Mouse (Mus musculus) intestine, postnatal 0 days (tissue): ENCODE data around the gene Impad1. TPM values are rescaled to one million over a fixed set of nuclear protein-coding genes. Genes with fewer than 3 reads are reported as not detected.

Experiments
- ATAC-seq: fragments of 200-750 bp; cut with Nextera tagmentation; 2 replicates; pipeline ENCODE4 v1.8.0; 2017; ENCODE audit warnings: mild to moderate bottlenecking, moderate TSS enrichment, moderate library complexity
- H3K27ac ChIP-seq: fragments of 300-500 bp; sonication (generic); 2 replicates; pipeline ENCODE4 v1.5.1; 2014; ENCODE audit warnings: mild to moderate bottlenecking, low read depth, low read length, moderate library complexity
- H3K27me3 ChIP-seq: fragments of 300-500 bp; sonication (generic); replicated peaks from 2 replicates; pipeline ENCODE4 v1.6.1; 2014; ENCODE audit warnings: low read length, mixed read lengths; ENCODE audit not compliant: control insufficient read depth, insufficient read depth
- H3K36me3 ChIP-seq: fragments of 300-500 bp; sonication (generic); 2 replicates; pipeline ENCODE4 v1.6.1; 2014; ENCODE audit warnings: mild to moderate bottlenecking, moderate library complexity; ENCODE audit not compliant: control insufficient read depth, insufficient read depth
- H3K4me1 ChIP-seq: fragments of 300-500 bp; sonication (generic); replicated peaks from 2 replicates; pipeline ENCODE4 v1.6.1; 2014; ENCODE audit warnings: antibody characterized with exemption, low read length, mixed read lengths; ENCODE audit not compliant: control insufficient read depth, insufficient read depth
- H3K4me2 ChIP-seq: fragments of 300-500 bp; sonication (generic); replicated peaks from 2 replicates; pipeline ENCODE4 v1.6.1; 2014; ENCODE audit warnings: low read depth, mild to moderate bottlenecking, moderate library complexity
- H3K4me3 ChIP-seq: fragments of 300-500 bp; sonication (generic); 2 replicates; pipeline ENCODE4 v1.5.1; 2014; ENCODE audit warnings: low read depth, low read length
- H3K9ac ChIP-seq: fragments of 300-500 bp; sonication (generic); 2 replicates; pipeline ENCODE4 v1.6.1; 2014; ENCODE audit warnings: mild to moderate bottlenecking, low read depth, low read length
- H3K9me3 ChIP-seq: fragments of 300-500 bp; sonication (generic); 2 replicates; pipeline ENCODE4 v1.6.1; 2016; ENCODE audit warnings: mixed run types; ENCODE audit not compliant: control insufficient read depth
- CTCF ChIP-seq: sonication (generic); IDR thresholded peaks from 2 replicates; pipeline ENCODE4 v1.5.1; 2016; ENCODE audit warnings: low read depth, mild to moderate bottlenecking, control low read depth, antibody characterized with exemption, moderate library complexity
- WGBS: fragments of 180-500 bp; shearing (Covaris S2); extraction: QIAGEN DNeasy Blood & Tissue Kit; methylation state at CpG from one replicate; pipeline ENCODE4 v1.1.7; 2014; 5-methylcytosine and 5-hydroxymethylcytosine counted together
- polyA plus RNA-seq: library from polyadenylated mRNA; unstranded; fragments of >200 nt; fragmentation: Nextera tagmentation; extraction: Ambion mirVana; gene quantifications from 2 replicates; pipeline ENCODE4 v1.2.1, GENCODE M21; 2015

The Impad1 gene
- 23.9 and 24.3 TPM in 2 replicates for polyA plus RNA-seq

DNA sequence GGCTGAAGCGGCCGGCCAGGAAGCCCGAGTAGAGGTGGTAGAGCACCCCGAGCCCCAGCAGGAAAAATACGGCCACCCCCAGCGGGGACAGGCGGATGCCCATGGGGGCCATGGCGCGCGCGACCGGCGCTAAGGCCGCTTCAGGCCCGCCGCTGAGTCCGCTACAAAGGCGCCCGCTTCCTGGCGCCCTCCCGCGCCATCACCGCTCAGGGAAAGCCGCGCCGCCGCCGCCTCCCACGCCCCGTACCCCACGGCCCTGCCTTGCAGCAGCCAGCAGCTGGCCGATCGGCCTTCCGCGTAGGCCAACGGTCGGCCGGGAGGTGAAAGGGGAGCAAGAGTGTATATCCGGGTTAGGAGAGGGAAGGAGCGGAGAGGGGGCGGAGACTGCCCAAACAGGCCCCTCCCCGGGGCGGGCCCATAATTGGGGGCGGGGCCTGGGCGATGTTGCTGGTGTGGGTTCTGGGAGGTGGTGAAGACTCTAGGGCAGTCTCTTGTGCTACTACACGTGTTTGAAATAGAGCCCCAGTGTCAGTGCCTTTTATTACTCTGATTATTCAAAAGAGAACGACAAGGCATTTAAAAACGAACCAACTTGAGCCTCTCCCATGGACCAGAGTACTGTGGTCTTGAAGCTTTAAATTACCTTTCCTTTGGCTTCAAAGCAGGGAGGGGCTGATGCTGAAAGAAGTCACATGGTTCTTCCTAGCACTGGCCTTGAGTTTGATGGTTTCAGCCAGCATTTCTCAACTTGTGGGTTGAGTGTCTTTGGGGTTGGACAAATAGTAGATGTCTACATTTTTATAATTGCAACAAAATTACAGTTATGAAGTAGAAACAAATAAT lies at the start of gene Impad1:
Gene Impad1, minus strand, starts transcription at position 364 of the 843 bp plus-strand sequence.
- WGBS = under 1% methylated on average over 48 of the region's 48 CpGs
- no peak for TF ChIP-seq CTCF
- Histone ChIP-seq H3K27ac (peak within 1 kb of the TSS; percentile 77), H3K4me2 (peak within 1 kb of the TSS; percentile 73), H3K9ac (peak within 1 kb of the TSS; percentile 88), H3K27me3 (no peaks in the 10 kb centered on the region), H3K4me1 (no peaks in the 10 kb centered on the region), H3K36me3 (no peaks in the 10 kb centered on the region), H3K9me3 (no peaks in the 10 kb centered on the region), H3K4me3 (peak within 1 kb of the TSS; percentile 83)
- ATAC-seq = peak; percentile 93

DNA sequence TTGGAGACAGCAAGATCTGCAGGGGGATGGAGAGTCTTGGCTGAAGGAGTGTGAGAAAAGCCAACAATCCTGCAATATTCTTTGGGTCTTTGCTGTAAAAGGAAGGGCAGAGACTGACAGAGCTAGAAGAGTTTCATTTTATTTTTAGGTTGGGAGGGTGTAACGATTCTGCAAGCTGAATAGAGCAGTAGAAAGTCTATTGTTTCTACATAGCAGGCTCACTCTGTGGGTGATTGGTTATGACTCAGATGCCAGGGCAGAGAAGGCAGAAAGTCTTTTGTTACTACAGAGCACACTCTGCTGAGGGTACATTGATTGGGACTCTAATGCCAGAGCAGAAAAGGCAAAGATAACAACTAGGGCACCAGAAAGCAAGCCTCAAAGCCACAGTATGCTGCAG lies 47.0 kb upstream of the Impad1 start:
- no peaks in the 10 kb centered on the region for H3K9me3 ChIP-seq
- WGBS = 66% methylated on average over 1 of the region's 1 CpGs
- no peak for TF ChIP-seq CTCF
- ATAC-seq = no peak
- H3K27me3 ChIP-seq = no peaks in the 10 kb centered on the region
- H3K4me3 ChIP-seq = no peak overlapping the region
- no peak overlapping the region for H3K4me2 ChIP-seq
- H3K4me1 ChIP-seq = no peaks in the 10 kb centered on the region
- H3K9ac ChIP-seq = no peak overlapping the region
- H3K36me3 ChIP-seq = no peaks in the 10 kb centered on the region
- H3K27ac ChIP-seq = no peak overlapping the region

DNA sequence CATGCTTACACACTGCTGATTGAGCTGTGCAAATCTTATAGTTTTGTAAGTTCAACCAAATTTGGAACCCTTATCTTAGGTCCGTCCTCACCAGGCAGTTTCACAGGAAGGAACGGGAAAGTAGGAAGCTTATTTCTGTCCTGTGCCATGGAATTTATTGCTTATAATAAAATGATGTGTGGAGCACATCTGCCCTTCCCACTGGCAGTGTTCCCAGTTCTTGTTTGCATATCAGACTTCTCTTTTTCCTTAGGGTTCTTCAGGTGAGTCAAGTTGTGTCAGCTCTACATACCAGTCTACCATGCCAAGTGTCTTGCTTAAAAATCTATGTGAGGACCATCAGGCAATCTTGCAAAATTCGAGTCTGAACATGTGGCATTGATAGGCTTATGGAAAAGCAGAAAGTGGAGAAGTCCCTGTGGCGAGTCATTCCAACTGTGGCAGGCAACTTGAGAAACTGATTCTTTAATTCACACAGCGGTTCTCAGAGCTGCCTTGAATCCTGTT lies 40.7 kb upstream of the Impad1 start:
- H3K9me3 ChIP-seq = no peaks in the 10 kb centered on the region
- H3K27me3 ChIP-seq = no peaks in the 10 kb centered on the region
- H3K4me3 ChIP-seq = no peak overlapping the region
- ATAC-seq = 0 out of 2 replicates have a peak, but pooled peaks have one; percentile 33
- H3K4me1 ChIP-seq = no peaks in the 10 kb centered on the region
- no peaks in the 10 kb centered on the region for H3K36me3 ChIP-seq
- no peak overlapping the region for H3K9ac ChIP-seq
- no peak overlapping the region for H3K4me2 ChIP-seq
- H3K27ac ChIP-seq = no peak overlapping the region
- no peak for TF ChIP-seq CTCF
- 53% methylated on average over 5 of the region's 5 CpGs for WGBS

DNA sequence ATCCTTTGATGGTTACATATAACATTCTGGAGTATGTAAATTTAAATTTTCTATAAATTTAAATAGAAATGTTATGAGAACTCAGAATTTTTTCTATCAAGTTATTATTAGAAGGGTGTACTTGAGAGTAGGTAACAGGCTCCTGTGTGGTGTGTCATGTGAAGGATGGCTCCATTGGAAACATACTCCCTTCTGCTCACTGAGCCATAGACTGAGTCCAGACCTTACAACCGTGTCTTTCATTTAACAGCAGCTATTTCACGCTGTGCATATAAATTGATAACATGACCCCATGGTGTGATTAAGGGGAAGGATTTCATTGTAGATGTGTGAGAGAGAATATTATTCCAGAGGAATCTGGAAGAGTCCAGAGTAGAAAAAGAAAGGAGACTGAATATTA lies 35.0 kb upstream of the Impad1 start:
- Histone ChIP-seq H3K9me3 (no peaks in the 10 kb centered on the region), H3K4me2 (no peak overlapping the region), H3K27me3 (no peaks in the 10 kb centered on the region), H3K36me3 (no peaks in the 10 kb centered on the region), H3K4me3 (no peak overlapping the region), H3K27ac (no peak overlapping the region), H3K4me1 (no peaks in the 10 kb centered on the region), H3K9ac (no peak overlapping the region)
- ATAC-seq = no peak
- 78% methylated on average over 2 of the region's 2 CpGs for WGBS
- TF ChIP-seq CTCF = no peak

DNA sequence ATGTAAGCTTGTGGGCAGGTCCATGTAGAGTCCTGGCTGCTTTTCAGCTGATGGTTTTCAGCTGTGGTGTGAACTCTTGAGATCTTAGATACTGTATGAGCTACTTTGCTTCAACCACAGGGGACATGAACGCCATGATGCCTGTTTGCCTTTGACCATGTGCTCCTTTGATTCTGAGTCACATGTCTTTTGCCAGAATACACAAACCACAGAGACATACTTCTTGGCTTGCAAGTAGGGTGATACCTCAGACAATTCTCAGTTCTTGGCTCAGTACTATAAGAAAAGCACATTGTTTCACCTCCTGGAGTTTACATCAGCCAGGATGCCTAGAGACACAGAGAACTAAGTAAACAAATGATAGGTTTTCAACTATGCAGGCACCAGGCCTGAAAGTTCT lies 29.0 kb upstream of the Impad1 start:
- Histone ChIP-seq H3K4me1 (no peaks in the 10 kb centered on the region), H3K4me3 (no peak overlapping the region), H3K27ac (no peak overlapping the region), H3K9me3 (no peaks in the 10 kb centered on the region), H3K27me3 (no peaks in the 10 kb centered on the region), H3K36me3 (no peaks in the 10 kb centered on the region), H3K4me2 (no peak overlapping the region), H3K9ac (no peak overlapping the region)
- WGBS = 74% methylated on average over 1 of the region's 1 CpGs
- no peak for TF ChIP-seq CTCF
- no peak for ATAC-seq

DNA sequence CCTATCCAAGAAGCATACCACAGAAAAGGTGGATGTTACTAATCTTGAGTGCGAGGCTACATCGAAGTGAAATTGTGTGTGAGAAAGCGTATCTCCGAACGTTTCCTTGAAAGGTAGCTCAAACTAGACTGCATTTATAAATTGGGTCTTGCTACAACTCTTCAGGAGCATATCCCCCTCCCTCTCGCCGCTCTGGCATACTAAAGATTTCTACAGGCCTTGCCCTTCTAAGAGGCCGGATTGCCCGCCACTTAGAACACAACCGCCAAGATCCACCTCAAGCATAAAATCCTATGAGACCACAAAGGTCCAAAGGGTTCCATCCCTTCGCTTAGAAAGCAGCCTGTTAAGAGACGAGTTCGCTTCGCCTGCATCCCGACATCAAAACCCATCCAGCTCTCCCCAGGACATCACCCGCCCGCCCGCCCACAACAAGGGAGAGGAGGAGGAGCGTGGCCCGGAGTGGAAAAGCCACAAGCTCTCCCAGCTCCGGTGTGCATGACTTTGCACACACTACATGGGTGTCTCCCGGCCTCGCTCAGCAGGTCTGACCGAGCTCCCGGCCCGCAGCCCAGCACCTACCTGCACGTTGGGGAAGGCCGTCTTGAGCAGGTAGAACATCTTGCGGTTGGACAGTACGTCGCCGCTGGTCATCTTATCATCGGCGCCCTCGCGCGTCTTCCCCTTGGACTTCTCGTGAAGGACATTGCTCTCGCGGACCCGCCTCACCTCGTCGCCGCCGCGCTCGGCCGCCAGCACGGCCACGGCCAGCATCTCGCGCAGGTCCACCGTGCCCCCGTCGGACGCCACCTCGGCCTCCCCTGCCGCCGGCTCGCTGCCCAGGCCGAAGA lies 789 bp downstream of the Impad1 start:
- peak; percentile 76 for ATAC-seq
- no peaks in the 10 kb centered on the region for H3K4me1 ChIP-seq
- peak overlapping the region; percentile 88 for H3K9ac ChIP-seq
- peak overlapping the region; percentile 77 for H3K27ac ChIP-seq
- no peaks in the 10 kb centered on the region for H3K9me3 ChIP-seq
- 1% methylated on average over 59 of the region's 61 CpGs for WGBS
- H3K4me2 ChIP-seq = peak overlapping the region; percentile 73
- peak overlapping the region; percentile 83 for H3K4me3 ChIP-seq
- no peak for TF ChIP-seq CTCF
- H3K36me3 ChIP-seq = no peaks in the 10 kb centered on the region
- H3K27me3 ChIP-seq = no peaks in the 10 kb centered on the region
